Mouse (Mus musculus) heart, postnatal 36 days (tissue): ENCODE results near the gene Foxi2. TPM values are rescaled to one million over a fixed set of nuclear protein-coding genes. Genes with fewer than 3 reads are reported as not detected.

Source experiments
- DNase-seq, 2 experiments: peaks; one replicate each; pipeline ENCODE4 v3.0.0; 2021 to 2022
- intact Hi-C: fragments of 180-260 bp; cut with DNase I; formaldehyde crosslinking; loops from one replicate; pipeline ENCODE4 v1.15.1; 2025
- total RNA-seq, 2 experiments: library from RNA; stranded (reverse); gene quantifications; 2 replicates each; pipeline ENCODE4 v1.2.3; 2021

The Foxi2 gene
- total RNA-seq, result not detected

DNA sequence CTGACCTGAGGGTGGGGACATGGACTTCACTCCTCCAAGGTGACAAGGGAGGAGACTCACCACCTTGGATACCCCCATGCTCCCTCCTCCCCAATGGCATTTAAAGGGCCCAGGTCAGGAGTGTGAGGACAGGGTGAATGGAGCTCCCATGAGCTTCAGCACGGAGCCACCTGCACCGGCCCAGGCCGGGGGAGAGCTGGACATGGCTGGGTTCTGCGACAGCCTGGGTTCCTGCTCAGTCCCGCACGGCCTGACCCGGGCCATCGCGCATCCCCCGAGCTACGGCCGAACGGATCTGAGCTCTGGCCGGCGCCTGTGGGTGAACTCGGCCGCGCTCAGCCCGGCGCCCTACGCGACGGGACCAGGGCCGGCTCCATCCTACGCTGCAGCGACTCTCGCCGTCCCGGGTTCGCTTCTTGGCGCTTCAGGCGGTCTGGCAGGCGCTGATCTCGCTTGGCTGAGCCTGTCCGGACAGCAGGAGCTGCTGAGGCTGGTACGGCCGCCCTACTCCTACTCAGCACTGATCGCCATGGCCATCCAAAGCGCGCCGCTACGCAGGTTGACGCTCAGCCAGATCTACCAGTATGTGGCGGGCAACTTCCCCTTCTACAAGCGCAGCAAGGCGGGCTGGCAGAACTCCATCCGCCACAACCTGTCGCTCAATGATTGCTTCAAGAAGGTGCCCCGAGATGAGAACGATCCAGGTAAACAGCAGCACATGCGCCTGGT, at the start of gene Foxi2:
TSS of gene Foxi2 (plus strand) at position 72 of the 729 bp plus-strand sequence.
- no peak for DNase-seq
- intact Hi-C loops, result no loop called here

DNA sequence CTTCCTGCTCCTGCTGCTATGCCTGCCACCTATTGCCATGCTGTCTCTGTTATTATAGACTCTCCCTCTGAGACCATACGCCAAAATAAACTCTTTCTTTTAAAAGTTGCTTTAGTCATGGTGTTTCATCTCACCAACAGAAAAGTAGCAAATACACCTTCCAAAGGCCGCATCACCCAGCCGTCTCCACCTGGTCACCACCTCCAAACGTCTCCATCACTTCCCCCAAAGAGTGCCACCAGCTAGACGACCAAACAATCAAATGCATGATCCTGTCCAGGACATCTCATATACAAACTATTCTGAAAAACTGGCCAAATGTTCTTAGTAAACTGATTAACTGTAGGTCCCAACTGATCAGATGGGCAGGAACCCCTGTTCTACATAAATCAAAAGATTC, 45.5 kb upstream of the Foxi2 start:
- no peak for DNase-seq
- intact Hi-C loops, result no loop called here

DNA sequence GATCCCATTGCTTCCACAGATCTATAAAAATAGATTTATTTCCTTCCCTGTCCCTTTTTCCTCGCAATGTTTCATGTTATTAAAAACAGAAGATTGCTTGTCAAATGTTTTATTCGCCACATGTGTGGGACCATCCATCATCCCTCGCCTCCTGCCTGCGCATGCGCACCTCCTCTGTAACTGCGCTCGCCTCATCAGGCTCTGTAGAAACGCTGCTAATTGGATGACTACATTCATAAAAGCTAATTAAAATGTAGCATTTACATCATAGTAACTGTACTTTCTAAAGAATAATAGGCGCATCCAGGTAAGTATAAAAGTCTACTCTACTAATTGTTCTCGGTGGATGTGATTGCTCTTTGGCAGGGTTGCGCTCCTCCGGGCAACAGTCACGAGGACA, 34.1 kb upstream of the Foxi2 start:
- intact Hi-C loops, result no loop called here
- no peak for DNase-seq

DNA sequence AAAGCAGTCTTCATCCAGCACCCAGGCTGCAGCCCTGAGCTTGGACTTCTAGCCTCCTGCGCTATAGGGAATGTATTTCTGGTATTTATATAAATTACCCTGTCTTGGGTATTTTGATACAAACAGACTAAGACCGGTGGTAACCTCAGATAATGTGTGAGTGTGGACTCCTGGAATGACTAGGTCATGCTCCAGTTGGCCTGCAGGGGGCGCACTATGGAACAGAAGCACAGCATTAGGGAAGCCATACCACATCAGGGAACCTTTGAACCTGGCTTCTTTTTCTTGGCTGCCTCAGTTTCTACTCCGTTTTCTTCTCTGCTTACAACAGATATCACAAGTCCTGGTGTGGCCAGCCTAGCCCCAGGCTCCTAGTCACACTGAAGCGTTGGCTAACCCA, 33.2 kb upstream of the Foxi2 start:
- peak in 1 of 2 experiments; percentile 7 for DNase-seq
- intact Hi-C loops, result no loop called here

DNA sequence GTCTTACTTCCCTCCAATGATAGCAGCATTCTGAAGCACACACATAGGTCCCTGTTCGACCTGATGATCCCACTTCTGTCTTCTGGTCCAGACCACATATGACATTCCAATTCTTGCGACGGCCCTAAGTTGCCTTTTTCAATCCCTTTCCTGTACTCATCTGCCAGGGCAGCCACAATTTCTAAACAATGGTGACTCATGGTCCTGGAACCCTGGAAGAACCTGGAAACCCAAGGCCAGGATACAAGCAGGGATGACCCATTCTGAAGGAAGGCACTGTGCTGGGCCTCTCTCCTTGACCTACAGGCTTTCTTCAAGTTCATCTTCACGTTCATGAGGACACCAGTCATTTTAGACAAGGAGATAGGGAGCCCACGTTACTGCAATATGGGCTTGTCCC, 31.8 kb upstream of the Foxi2 start:
- intact Hi-C loops, result no loop called here
- no peak for DNase-seq

DNA sequence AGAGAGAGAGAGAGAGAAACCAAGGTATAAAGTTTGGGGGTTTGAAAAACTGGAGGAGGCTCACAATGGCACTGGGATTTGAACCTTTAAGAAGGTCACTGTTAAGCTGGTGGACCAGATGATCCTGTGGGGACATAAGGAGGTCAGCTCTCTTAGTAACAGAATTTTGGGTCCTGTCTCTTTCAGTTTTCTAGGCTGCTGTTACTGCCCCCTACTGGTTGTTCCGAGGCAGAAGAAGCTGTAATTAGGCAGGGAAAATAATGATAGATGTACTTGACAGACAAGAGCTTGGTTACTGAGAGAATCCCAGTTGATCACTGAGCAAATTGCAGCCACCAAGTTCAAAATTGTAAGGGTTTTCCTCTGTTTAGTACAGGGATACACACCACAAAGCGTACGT, 21.1 kb upstream of the Foxi2 start:
- intact Hi-C loops, result loop anchor here (5.0 kb wide), 1 partner anchor 297 kb away; no protein-coding TSS in a partner anchor
- no peak for DNase-seq

DNA sequence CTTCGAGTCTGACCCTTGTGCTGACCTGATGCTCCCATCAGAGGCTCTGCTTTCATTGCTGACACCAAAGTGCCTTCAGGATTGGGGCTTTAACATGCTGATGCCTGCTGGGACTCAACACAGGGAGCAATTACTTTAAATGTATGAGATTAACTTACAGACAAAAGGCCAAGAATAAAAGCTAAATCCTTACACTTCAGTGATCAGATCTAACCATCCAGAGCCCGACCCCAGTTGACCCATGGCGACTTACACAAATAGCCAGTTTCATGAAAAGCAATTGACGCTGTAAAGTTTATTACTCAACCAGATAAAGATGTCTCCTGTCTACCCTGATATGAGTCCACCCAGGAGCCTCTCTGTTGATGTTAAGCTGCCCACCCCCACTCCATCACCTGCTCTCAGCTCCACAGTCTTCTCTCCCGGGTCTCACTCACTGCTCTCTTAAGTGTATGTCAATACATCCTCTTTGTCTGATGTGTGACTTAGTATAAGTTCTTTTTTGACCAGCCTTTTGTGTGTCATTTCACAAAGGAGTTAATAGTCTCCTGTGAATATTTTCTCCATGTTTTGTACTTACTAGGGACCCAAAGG, 17.1 kb upstream of the Foxi2 start:
- intact Hi-C loops, result loop anchor here (5.0 kb wide), 1 partner anchor 226 kb away; no protein-coding TSS in a partner anchor
- no peak for DNase-seq

DNA sequence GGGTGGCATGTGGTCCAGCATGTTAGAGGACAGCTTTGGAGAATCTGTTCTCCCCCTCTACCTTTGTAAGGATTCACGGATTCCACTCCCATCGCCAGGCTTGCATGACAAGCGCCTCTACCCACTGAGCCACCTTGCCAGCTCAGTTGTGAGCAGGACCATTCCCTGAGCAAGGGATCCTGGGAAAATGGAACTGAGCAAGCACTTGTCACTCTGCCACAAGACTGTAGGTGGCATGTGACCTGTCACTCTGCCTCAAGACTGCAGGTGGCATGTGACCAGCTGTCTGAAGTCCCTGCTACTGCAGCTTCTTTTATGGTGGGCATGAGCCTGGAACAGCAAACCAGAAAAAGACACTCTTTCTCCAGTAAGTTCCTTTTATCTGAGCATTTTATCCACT, 15.7 kb upstream of the Foxi2 start:
- no peak for DNase-seq
- intact Hi-C loops, result loop anchor here (5.0 kb wide), 1 partner anchor 227 kb away; no protein-coding TSS in a partner anchor

DNA sequence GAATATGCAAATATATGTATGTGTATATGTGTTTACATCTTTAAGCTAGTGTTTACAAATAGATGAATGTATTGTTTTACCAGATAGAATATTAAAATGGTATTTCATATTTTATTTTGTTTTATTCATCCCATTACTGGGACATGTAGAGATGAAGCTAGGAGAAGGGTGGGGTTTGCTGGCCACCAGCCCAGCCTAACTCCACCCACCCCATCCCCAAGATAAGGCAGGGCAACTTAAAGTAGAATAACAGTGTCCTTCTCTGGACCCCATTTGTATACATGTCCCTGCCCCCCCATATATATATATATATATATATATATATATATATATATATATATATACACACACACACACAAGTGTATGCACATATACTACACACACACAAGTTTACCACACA, 14.9 kb upstream of the Foxi2 start:
- intact Hi-C loops, result no loop called here
- no peak for DNase-seq

DNA sequence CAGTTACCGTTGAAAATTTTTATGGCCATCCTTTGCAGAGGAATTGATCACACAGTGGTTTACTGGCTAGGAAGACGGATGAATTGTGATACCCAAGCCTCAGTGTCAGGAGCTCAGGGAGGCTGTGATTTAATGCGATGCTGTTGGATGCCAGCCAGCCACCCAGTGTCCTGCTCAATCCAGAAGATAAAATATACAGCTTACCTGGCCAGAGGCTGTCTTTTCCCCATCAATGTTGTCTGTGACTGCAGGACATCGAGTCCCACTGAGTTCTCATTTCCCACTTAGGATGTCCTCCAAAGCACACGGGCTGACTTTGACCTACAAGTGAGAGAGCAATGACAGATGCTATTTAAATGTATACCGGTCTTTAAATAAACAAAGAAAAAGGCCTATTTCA, 13.0 kb upstream of the Foxi2 start:
- intact Hi-C loops, result no loop called here
- no peak for DNase-seq

DNA sequence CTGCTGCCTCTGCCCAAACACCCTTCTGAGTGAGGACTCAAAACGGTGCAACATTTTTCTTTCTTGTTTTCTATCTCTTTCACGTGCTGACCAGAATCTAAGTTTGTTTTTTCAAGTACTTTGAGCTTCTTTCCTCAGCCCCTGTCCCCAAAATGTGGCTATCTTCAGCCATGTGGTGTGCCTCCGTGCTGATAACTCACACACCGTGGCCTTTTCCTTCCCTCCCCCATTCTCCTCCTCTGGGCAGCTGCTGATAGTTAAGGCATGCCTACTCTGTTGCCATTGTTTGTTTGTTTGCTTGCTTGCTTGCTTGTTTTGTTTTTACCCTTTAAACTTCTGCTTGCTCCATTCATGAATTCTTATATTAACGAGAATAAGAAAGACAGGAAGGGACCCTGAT, 12.2 kb upstream of the Foxi2 start:
- no peak for DNase-seq
- intact Hi-C loops, result no loop called here

DNA sequence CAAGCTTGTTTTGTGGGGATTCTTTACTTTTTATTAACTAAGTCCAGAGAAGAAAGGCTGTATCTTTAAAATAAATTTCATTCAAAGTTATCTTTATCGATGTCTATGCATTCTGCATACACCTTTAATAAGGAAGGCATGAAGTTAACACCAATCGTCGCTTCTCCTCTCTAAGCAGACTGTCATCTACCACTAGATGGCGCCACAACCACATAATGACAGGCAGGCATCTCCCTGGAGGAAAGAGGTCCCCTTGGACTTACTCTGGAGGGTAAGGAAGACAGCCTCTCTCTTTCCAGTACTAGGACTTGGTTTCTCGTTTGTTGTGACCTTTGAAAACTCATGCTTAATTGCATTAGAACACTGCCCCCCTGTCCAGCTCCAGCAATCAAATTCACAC, 6.7 kb upstream of the Foxi2 start:
- intact Hi-C loops, result loop anchor here (1.0 to 5.0 kb wide), 3 partner anchors 84 to 334 kb away; no protein-coding TSS in a partner anchor
- peak; percentile 47 to 65 for DNase-seq

DNA sequence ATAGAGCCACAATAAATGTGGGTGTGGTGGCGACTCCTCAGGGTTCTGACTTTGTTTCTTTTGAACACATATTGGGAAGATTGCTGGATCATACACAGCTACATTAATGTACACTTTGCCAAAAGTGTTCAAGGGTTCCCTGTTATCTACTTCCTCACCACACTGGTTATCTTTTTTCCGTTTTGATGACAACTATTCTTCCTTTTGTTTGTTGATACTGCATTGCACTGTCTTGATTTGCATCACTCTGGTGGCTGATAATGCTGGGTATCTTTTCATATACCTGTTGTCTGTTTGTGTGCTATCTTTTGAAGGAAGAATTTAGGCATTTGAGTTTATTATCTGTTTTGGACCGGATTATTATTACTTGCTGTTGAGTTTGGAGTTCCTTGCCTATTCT, 3.3 kb upstream of the Foxi2 start:
- intact Hi-C loops, result no loop called here

DNA sequence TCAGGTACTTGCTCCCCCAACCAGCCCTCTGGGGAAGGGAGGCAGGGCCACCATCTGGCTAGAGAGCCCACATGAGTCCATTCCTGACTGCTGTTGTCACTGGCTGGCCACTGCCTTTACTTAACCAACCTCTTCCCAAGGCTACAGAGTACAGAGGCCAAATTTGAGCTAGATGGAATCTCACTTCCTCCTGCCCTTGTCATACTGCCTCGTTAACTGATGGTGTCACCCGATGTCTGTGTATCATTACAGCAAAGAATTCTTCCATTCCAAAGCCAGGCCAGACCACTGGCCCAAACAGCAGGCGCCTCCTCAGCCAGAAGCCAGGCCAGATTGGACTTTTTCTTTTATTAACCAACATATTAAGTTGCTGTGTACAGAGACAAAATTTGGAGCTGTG, 1.6 kb upstream of the Foxi2 start:
- DNase-seq, result no peak
- intact Hi-C loops, result no loop called here

More for the DNA sequence above, 3.3 kb upstream of the Foxi2 start:
- no peak for DNase-seq

DNA sequence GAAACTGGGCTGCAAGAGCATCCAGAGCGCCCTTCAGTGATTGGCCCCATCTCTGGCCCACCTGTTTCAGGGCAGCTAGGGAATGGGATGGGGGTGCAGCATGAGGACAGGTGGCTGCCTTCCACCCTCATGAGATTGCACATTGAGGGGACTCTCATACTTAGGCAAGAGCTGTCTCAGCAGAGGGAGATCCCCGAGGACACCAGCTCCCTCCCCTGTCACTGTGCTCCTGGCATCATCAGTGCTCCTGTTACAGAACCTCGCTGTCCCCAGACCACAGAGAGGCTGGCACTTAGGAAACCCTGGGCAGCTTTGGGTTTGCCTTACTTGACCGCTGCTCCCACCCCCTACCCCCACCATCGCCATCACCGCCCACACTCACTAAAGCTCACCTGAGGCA, 2.2 kb downstream of the Foxi2 start:
- intact Hi-C loops, result no loop called here
- DNase-seq, result no peak

DNA sequence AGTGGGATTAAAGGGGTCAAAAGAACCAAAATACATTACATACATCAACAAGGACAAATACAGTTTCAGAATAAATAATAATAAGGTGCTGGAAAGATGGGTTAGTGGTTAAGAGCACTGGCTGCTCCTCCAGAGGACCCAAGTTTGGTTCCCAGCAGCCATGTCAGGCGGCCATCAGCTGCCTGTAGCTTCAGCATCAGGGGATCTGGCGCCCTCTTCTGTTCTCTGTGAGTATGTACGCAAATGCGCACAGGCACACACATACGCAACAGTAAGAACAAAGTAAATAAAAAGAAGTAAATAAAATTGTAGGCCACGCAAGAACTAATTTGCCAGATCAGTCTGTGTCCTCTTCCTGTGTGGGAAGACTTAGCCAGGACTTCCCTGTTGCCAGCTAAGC, 18.7 kb downstream of the Foxi2 start:
- intact Hi-C loops, result no loop called here
- no peak for DNase-seq

DNA sequence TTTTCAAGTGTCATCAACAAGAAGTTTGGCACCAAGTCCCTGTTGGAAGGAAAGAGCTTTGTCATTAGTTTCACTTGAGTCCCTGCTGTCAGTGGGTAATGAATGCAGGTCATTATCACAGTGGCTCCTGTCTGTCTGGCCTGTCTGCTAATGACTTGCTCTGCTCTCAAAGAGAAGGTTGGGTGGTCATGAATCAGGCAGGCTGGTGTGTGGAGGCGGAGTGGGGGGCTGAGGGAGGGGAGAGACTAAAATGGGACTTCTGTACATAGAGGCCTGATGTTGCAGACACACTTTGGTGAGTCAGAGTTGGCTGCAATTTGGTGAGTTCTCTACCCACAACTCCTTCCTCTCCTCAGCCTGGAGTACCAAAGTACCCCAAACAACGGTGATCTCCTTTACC, 20.8 kb downstream of the Foxi2 start:
- intact Hi-C loops, result no loop called here
- DNase-seq, result no peak

DNA sequence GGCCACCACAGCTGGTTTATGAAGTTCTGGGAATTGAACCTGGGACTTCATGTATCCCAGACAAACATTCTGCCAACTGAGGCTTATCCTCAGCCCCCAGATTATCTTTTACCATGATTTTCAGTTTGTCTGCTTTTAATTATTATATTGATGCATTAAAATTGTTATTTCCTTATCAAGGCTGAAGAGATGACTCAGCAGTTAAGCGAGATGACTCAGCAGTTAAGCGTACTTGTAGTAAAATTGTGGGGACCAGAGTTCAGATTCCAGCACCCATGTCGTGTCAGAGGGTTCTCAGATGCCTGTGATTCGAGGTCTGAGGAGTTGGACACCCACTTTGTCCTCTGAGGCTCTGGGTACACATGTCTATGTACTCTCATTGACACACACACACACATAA, 33.8 kb downstream of the Foxi2 start:
- no peak for DNase-seq
- intact Hi-C loops, result no loop called here

DNA sequence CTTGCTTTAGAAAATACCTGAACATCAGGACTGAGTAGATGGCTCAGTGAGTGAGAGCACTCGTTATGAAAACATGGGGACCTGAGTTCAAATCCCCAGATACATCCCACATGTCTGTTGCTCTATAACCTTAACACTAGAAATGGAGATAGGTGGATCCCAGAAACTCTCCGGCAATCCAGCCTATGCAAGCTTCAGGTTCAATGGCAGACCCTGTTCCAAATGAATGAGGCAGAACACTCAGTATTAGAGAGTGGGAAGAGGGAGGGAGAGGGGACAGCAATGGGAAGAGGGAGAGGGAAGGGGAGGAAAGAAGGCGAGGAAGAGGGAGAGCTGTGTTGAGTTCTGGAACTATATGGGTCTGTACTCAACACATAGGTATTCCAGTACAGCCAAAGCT, 41.2 kb downstream of the Foxi2 start:
- no peak for DNase-seq
- intact Hi-C loops, result no loop called here

DNA sequence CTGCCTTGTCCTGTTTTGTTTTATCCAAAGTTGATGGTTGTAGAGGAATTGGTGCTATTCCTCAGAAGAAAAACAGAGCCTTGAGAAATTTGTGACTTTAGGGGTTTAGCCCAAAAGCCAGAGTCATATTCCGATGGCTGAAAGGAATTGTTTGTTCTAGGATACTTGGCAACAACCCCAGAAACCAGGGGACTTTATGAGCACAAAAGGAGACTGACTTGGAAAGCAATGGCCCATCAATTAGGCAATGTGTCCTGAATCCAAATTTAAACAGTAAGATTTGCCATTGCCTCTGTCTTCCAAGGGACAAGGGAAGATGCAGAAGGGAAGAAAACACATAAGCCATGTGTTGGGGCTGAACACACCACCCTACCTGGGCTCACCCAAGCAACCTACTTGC, 42.3 kb downstream of the Foxi2 start:
- no peak for DNase-seq
- intact Hi-C loops, result no loop called here

DNA sequence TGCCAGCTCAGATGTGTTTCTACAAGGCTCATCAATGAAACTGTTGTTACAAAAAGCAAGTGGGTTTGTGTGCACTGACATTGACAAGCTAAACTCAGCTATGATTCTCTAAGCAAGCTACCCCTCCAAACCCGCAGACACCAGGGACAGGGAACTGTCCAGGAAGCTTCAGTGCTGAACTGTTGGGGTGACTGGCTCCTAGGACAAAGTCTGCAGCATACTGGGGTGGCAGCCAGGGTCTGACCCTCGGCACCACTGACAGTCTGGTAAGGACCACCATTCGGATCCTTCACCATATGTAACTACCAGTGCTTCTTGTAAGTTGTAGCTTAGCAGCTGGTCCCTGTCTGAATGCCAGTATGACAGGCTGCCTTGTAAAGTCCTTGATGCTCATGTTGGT, 43.6 kb downstream of the Foxi2 start:
- intact Hi-C loops, result no loop called here
- no peak for DNase-seq
